Mouse (Mus musculus): ENCODE results near the gene Xndc1. TPM values are rescaled to one million over a fixed set of nuclear protein-coding genes. Genes with fewer than 3 reads are reported as not detected.
"Not testable (repeated sequence)": the region's sequence is repeated elsewhere in the genome, so short reads cannot be mapped to it uniquely, and the experiment has no call there.

The Xndc1 gene
- 18.3 and 21.5 TPM in 2 replicates for polyA plus RNA-seq (2012; rRNA removed)

- peak; percentile 83 to 90 for DNase-seq (ENCODE audit: low read depth in 1 of 2, low spot score in 2 of 2)
- TF ChIP-seq CTCF (IDR thresholded peaks at IDR 0.05; ENCODE audit: extremely low read depth, insufficient read depth, insufficient read length, insufficient replicate concordance) = no peak
- TF ChIP-seq POLR2A (IDR thresholded peaks at IDR 0.05; ENCODE audit: low read depth, low read length) = peak; percentile 29
- Histone ChIP-seq H3K27me3 (ENCODE audit: control insufficient read depth, insufficient read depth, low read length) (no peaks in the 10 kb centered on the region), H3K36me3 (ENCODE audit: control insufficient read depth, insufficient read depth, low read length) (no peaks in the 10 kb centered on the region), H3K4me1 (ENCODE audit: control insufficient read depth, insufficient read depth, insufficient read length) (no peaks in the 10 kb centered on the region; the same call in 1 of the 2 replicates), H3K4me3 (ENCODE audit: extremely low read depth, insufficient read depth, insufficient read length) (peak within 1 kb of the TSS; percentile 72), H3K27ac (ENCODE audit: insufficient read depth, low read length) (peak within 1 kb of the TSS; percentile 78)
- WGBS = under 1% methylated on average over 56 of the region's 56 CpGs
These were observed at the start of gene Xndc1, which contains the start of the genes Rnf121 and Xntrpc for GRCm38 (mm10) chr7:102065046-102065891. Gene Xndc1, plus strand, starts transcription at chr7:102065511. Gene Rnf121, minus strand, starts transcription at chr7:102065469. Gene Xntrpc, plus strand, starts transcription at chr7:102065713.

DNA sequence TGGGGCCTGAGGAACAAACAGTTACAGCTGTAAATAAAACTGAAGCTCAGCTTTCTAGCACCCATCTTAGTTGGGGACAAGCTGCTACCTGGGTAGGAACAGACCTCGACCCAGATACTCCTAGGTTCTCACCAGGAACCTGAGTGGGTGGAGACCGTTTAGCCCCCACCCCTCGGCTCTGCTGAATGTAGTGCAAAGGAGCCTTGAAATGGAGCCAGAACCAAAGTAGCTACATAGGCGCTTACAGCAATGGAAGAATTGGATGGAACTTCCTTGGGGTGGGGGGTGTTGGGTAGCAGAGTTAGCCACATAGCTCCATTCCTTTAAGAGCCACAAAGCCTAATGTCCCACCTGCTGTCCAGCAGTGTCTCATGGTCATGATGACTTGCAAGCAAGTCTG, 48.4 kb upstream of the Xndc1 start:
- peaks cover 33% of the 10 kb centered on the region for H3K36me3 ChIP-seq (ENCODE audit: control insufficient read depth, insufficient read depth, low read length)
- 59% methylated on average over 4 of the region's 4 CpGs for WGBS
- 0 out of 2 replicates have a peak overlapping the region, but pooled peaks have one; percentile 16 for H3K27ac ChIP-seq (ENCODE audit: insufficient read depth, low read length)
- no peak for DNase-seq (ENCODE audit: low read depth in 1 of 2, low spot score in 2 of 2)
- no peak for TF ChIP-seq CTCF (IDR thresholded peaks at IDR 0.05; ENCODE audit: extremely low read depth, insufficient read depth, insufficient read length, insufficient replicate concordance)
- no peak for TF ChIP-seq POLR2A (IDR thresholded peaks at IDR 0.05; ENCODE audit: low read depth, low read length)
- H3K4me3 ChIP-seq (ENCODE audit: extremely low read depth, insufficient read depth, insufficient read length) = no peak overlapping the region
- no peaks in the 10 kb centered on the region for H3K4me1 ChIP-seq (ENCODE audit: control insufficient read depth, insufficient read depth, insufficient read length)
- no peaks in the 10 kb centered on the region for H3K27me3 ChIP-seq (ENCODE audit: control insufficient read depth, insufficient read depth, low read length)

DNA sequence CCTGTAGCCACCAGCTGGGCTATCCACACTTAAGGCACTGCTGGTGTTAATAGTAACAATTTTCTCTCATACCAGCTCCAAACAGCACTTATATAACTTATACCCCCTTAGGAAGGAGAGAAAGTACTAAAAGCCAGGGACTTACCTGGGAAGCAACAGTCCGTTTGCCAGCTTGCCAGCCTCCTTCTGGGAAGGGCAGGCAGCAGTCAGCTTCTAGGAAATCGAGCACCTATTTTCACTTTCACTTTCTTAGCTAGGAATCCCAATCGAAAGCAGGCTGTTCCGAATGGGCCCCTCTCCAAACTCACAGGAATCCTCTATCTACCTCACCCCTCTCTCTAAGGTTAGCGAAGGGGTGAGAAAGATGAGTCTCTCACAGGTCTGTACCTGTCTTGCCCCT, 47.9 kb upstream of the Xndc1 start:
- peaks cover 29% of the 10 kb centered on the region for H3K36me3 ChIP-seq (ENCODE audit: control insufficient read depth, insufficient read depth, low read length)
- no peak for DNase-seq (ENCODE audit: low read depth in 1 of 2, low spot score in 2 of 2)

GRCm38 (mm10) chr7:102018034-102018433, 47.3 kb upstream of the Xndc1 start:
- WGBS = 71% methylated on average over 7 of the region's 7 CpGs
- no peaks in the 10 kb centered on the region for H3K4me1 ChIP-seq (ENCODE audit: control insufficient read depth, insufficient read depth, insufficient read length)
- peak overlapping the region; percentile 13 for H3K27ac ChIP-seq (ENCODE audit: insufficient read depth, low read length)
- H3K4me3 ChIP-seq (ENCODE audit: extremely low read depth, insufficient read depth, insufficient read length) = no peak overlapping the region
- no peaks in the 10 kb centered on the region for H3K27me3 ChIP-seq (ENCODE audit: control insufficient read depth, insufficient read depth, low read length)
- DNase-seq (ENCODE audit: low read depth in 1 of 2, low spot score in 2 of 2) = no peak
- TF ChIP-seq POLR2A (IDR thresholded peaks at IDR 0.05; ENCODE audit: low read depth, low read length) (no peak), CTCF (IDR thresholded peaks at IDR 0.05; ENCODE audit: extremely low read depth, insufficient read depth, insufficient read length, insufficient replicate concordance) (no peak)
- H3K36me3 ChIP-seq (ENCODE audit: control insufficient read depth, insufficient read depth, low read length) = peaks cover 26% of the 10 kb centered on the region

More for the DNA sequence above, 47.9 kb upstream of the Xndc1 start:
- 25% methylated on average over 5 of the region's 5 CpGs for WGBS
- peak overlapping the region; percentile 16 for H3K4me3 ChIP-seq (ENCODE audit: extremely low read depth, insufficient read depth, insufficient read length)
- TF ChIP-seq POLR2A (IDR thresholded peaks at IDR 0.05; ENCODE audit: low read depth, low read length) (no peak), CTCF (IDR thresholded peaks at IDR 0.05; ENCODE audit: extremely low read depth, insufficient read depth, insufficient read length, insufficient replicate concordance) (no peak)
- no peaks in the 10 kb centered on the region for H3K4me1 ChIP-seq (ENCODE audit: control insufficient read depth, insufficient read depth, insufficient read length)
- H3K27ac ChIP-seq (ENCODE audit: insufficient read depth, low read length) = peak overlapping the region; percentile 16
- no peaks in the 10 kb centered on the region for H3K27me3 ChIP-seq (ENCODE audit: control insufficient read depth, insufficient read depth, low read length)

DNA sequence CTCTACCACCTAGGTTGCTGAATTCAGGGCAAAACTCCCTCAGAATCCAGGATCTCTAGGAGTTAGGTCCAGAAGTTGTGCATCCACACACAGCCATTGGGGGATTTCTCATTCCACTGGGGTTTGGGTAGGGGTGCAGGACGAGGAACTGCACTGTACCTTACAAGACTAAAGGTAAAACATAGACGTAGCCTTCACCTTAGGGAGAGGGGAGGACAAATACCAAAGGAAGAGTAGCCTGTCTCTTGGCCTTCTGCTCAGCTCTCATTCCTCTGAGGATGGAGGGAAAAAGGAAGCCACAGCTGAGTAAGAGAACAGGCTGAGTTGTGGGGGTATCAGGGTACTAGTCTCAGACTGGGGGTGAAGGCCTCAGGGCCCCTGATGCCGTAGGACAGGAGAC, 46.7 kb upstream of the Xndc1 start, which contains the start of gene Il18bp:
Gene Il18bp, minus strand, starts transcription at position 101 of the 400 bp plus-strand sequence.
- DNase-seq (ENCODE audit: low read depth in 1 of 2, low spot score in 2 of 2) = no peak
- TF ChIP-seq CTCF (IDR thresholded peaks at IDR 0.05; ENCODE audit: extremely low read depth, insufficient read depth, insufficient read length, insufficient replicate concordance) = no peak
- 89% methylated on average over 3 of the region's 3 CpGs for WGBS
- Histone ChIP-seq H3K4me1 (ENCODE audit: control insufficient read depth, insufficient read depth, insufficient read length) (no peaks in the 10 kb centered on the region), H3K27me3 (ENCODE audit: control insufficient read depth, insufficient read depth, low read length) (no peaks in the 10 kb centered on the region), H3K36me3 (ENCODE audit: control insufficient read depth, insufficient read depth, low read length) (peaks cover 21% of the 10 kb centered on the region), H3K4me3 (ENCODE audit: extremely low read depth, insufficient read depth, insufficient read length) (peak within 1 kb of the TSS; percentile 16; the same call in 1 of the 2 replicates), H3K27ac (ENCODE audit: insufficient read depth, low read length) (peak within 1 kb of the TSS; percentile 16)

DNA sequence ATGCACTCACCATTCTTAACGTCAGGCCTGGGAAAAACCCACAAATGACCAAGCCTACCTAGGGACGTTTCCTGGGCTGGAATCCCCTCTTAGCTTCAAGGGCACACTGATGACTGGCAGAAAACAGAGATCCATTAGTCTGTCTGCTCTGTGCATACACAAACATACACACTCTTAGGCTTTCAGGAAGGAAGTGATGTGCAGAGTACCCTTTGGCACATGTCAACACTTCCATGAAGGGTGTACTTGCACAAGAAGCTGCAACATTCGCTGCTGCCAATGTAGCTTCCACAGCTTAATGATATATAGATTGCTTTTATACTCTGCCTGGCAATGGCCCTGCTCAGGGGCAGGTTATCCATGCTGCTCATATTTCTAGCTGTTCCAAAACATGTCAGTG, 45.9 kb upstream of the Xndc1 start:
- Histone ChIP-seq H3K27me3 (ENCODE audit: control insufficient read depth, insufficient read depth, low read length) (no peaks in the 10 kb centered on the region), H3K4me1 (ENCODE audit: control insufficient read depth, insufficient read depth, insufficient read length) (no peaks in the 10 kb centered on the region), H3K27ac (ENCODE audit: insufficient read depth, low read length) (no peak overlapping the region), H3K4me3 (ENCODE audit: extremely low read depth, insufficient read depth, insufficient read length) (no peak overlapping the region), H3K36me3 (ENCODE audit: control insufficient read depth, insufficient read depth, low read length) (peaks cover 14% of the 10 kb centered on the region)
- WGBS = 48% methylated on average over 3 of the region's 3 CpGs
- TF ChIP-seq POLR2A (IDR thresholded peaks at IDR 0.05; ENCODE audit: low read depth, low read length) (no peak), CTCF (IDR thresholded peaks at IDR 0.05; ENCODE audit: extremely low read depth, insufficient read depth, insufficient read length, insufficient replicate concordance) (no peak)
- DNase-seq (ENCODE audit: low read depth in 1 of 2, low spot score in 2 of 2) = no peak

GRCm38 (mm10) chr7:102020934-102021333, 44.4 kb upstream of the Xndc1 start:
- not testable (repeated sequence) for DNase-seq (ENCODE audit: low read depth in 1 of 2, low spot score in 2 of 2); H3K4me3 ChIP-seq (ENCODE audit: extremely low read depth, insufficient read depth, insufficient read length); H3K27ac ChIP-seq (ENCODE audit: insufficient read depth, low read length); H3K27me3 ChIP-seq (ENCODE audit: control insufficient read depth, insufficient read depth, low read length); H3K4me1 ChIP-seq (ENCODE audit: control insufficient read depth, insufficient read depth, insufficient read length); H3K36me3 ChIP-seq (ENCODE audit: control insufficient read depth, insufficient read depth, low read length)
- 99% methylated on average over 2 of the region's 2 CpGs for WGBS
